Comparison of ENCODE assay signal across 25 mouse cellular contexts in the genomic region with DNA sequence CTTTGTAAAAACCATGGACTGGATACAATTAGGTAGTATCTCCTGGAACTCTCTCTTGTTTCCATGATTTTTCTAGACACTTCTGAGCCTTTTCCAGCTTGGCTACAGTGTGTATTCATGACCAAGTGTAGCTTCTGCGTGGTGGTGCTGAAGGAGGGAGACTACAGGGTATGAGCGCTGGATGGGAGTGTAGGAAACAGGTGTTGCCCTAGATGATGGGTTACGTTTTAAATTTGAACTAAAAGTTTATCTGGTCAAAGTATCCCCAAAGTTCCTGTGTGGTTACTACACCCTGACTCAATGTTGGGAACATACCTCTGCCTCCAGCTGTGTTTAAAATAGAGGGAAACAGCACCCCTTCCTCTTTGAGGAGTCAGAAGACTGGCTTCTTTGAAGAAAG. TPM values are rescaled to one million over a fixed set of nuclear protein-coding genes. Genes with fewer than 3 reads are reported as not detected.
A peak's percentile ranks its signal among the peaks of the same experiment; 100 is the strongest.
DNase-seq lines count a peak whose midpoint lies in the region; ATAC-seq and TF ChIP-seq lines count a peak whose summit lies in the region.
"Had no signal": no experiment of that assay in that cellular context is flagged by ENCODE, and none has a peak within 500 bp of the region (broad histone marks: within the 10 kb centered on the region; RNA-seq: fewer than 3 reads in every experiment).

No protein-coding gene starts in this region.

- TF ChIP-seq CTCF in heart, adult 2 months (IDR thresholded peaks at IDR 0.05), result no peak

- no peaks in the 10 kb centered on the region for H3K36me3 ChIP-seq in heart, adult 2 months (ENCODE audit: control insufficient read depth, insufficient read depth, low read length)
- no peaks in the 10 kb centered on the region for H3K36me3 ChIP-seq in forebrain, embryonic 11.5 days (ENCODE audit: control insufficient read depth, insufficient read depth, low read length)
- H3K36me3 ChIP-seq: forebrain, embryonic 10.5 days; heart, embryonic 10.5 days; heart, embryonic 13.5 days had no signal

- no peak for DNase-seq in heart, adult 2 months
- no peak for DNase-seq in heart, postnatal 25 days (ENCODE audit: low spot score)
- DNase-seq in 416B (ENCODE audit: low read depth), result peak; percentile 58
- no peak for DNase-seq in forebrain, embryonic 11.5 days (ENCODE audit: low spot score)
- DNase-seq in embryo, embryonic 11 days, result no peak
- DNase-seq: adrenal gland, adult 8-10 months; adrenal gland, postnatal 25 days; cerebellum, adult 18-20 months; cerebellum, adult 9-10 months; cerebellum, postnatal 25 days; forebrain, postnatal 0 days; gastrocnemius, postnatal 25 days; heart, adult 18-20 months; heart, postnatal 14 days; kidney, adult 18-20 months; kidney, adult 9 months had no signal

- 70% methylated on average over 3 of the region's 3 CpGs for WGBS in heart, adult 2 months
- WGBS in forebrain, embryonic 11.5 days, result 89% methylated on average over 3 of the region's 3 CpGs

- H3K4me2 ChIP-seq in forebrain, embryonic 11.5 days (ENCODE audit: low read depth, low read length, severe bottlenecking), result no peak overlapping the region
- H3K4me2 ChIP-seq: heart, embryonic 13.5 days; hindbrain, embryonic 15.5 days had no signal

- intact Hi-C loops in heart, adult 2 months (cut with DNase I), result loop anchor here (5.0 kb wide), 4 partner anchors 51 to 186 kb away; no protein-coding TSS in a partner anchor
- intact Hi-C loops in heart, postnatal 25 days (cut with DNase I), result no loop called here

- no peak for TF ChIP-seq POLR2A in heart, adult 2 months (IDR thresholded peaks at IDR 0.05; ENCODE audit: insufficient read depth, low read depth, low read length)

- H3K27me3 ChIP-seq in heart, adult 2 months (ENCODE audit: control insufficient read depth, insufficient read depth, low read length), result no peaks in the 10 kb centered on the region
- H3K27me3 ChIP-seq in forebrain, embryonic 11.5 days (ENCODE audit: control insufficient read depth, insufficient read depth, low read length), result no peaks in the 10 kb centered on the region
- H3K27me3 ChIP-seq: heart, embryonic 13.5 days; hindbrain, embryonic 15.5 days had no signal

- ATAC-seq in megakaryocyte, adult 5-6 weeks (ENCODE audit: poor library complexity, severe bottlenecking), result 0 out of 2 replicates have a peak, but pooled peaks have one; percentile 27
- ATAC-seq in forebrain, embryonic 11.5 days (replicated peaks; ENCODE audit: low FRiP score), result no peak
- ATAC-seq: activated CD4-positive, CD25-positive, alpha-beta regulatory T cell, adult 4 months; forebrain, embryonic 14.5 days; forebrain, postnatal 0 days; intestine, embryonic 16.5 days had no signal

- H3K9ac ChIP-seq in heart, adult 2 months (ENCODE audit: low read depth, low read length), result no peak overlapping the region
- H3K9ac ChIP-seq in forebrain, embryonic 11.5 days (ENCODE audit: low read length), result no peak overlapping the region
- H3K9ac ChIP-seq: forebrain, postnatal 0 days; heart, embryonic 13.5 days; hindbrain, embryonic 15.5 days had no signal

- peak overlapping the region; percentile 65 for H3K27ac ChIP-seq in heart, adult 2 months
- peak overlapping the region; percentile 27; the same call in 1 of the 2 replicates for H3K27ac ChIP-seq in brown adipose tissue, adult 24 weeks (replicated peaks; ENCODE audit: low read depth, low read length)
- H3K27ac ChIP-seq in forebrain, embryonic 11.5 days (ENCODE audit: low read depth, low read length), result no peak overlapping the region
- H3K27ac ChIP-seq: forebrain, embryonic 10.5 days; heart, embryonic 10.5 days; heart, embryonic 13.5 days; hindbrain, embryonic 15.5 days had no signal

- no peaks in the 10 kb centered on the region for H3K79me2 ChIP-seq in heart, adult 2 months (replicated peaks; ENCODE audit: control insufficient read depth, insufficient read depth, low read length)

- TF ChIP-seq EP300 in heart, adult 2 months (IDR thresholded peaks at IDR 0.05; ENCODE audit: insufficient read depth, low read depth, low read length), result no peak

- peaks cover 1% of the 10 kb centered on the region for H3K4me1 ChIP-seq in heart, adult 2 months (ENCODE audit: control insufficient read depth, insufficient read depth, low read length)
- 0 out of 2 replicates have a peak, but pooled peaks cover 2% of the 10 kb centered on the region for H3K4me1 ChIP-seq in brown adipose tissue, adult 24 weeks (ENCODE audit: control insufficient read depth, insufficient read depth, insufficient read length, low read length)
- H3K4me1 ChIP-seq in forebrain, embryonic 11.5 days (replicated peaks; ENCODE audit: control insufficient read depth, insufficient read depth, low read length), result no peaks in the 10 kb centered on the region
- H3K4me1 ChIP-seq: forebrain, embryonic 10.5 days had no signal

- no peaks in the 10 kb centered on the region for H3K9me3 ChIP-seq in forebrain, embryonic 11.5 days (ENCODE audit: control insufficient read depth, low read length)
- H3K9me3 ChIP-seq: forebrain, embryonic 10.5 days; heart, embryonic 10.5 days; heart, embryonic 13.5 days; hindbrain, embryonic 15.5 days had no signal

- no peak overlapping the region for H3K4me3 ChIP-seq in heart, adult 2 months
- no peak overlapping the region for H3K4me3 ChIP-seq in brown adipose tissue, adult 24 weeks (ENCODE audit: insufficient read depth, low read depth, low read length)
- H3K4me3 ChIP-seq in forebrain, embryonic 11.5 days (ENCODE audit: low read depth, low read length), result no peak overlapping the region
- H3K4me3 ChIP-seq: forebrain, embryonic 10.5 days; heart, embryonic 10.5 days; heart, embryonic 13.5 days; hindbrain, embryonic 15.5 days had no signal

RNA-seq across cellular contexts. Expression of a gene that starts 12.2 kb away (rescaled TPM):
- 100 to 1,000 TPM in 1 of 2 experiments, 10 to 100 TPM in 1; 94.6 to 100 TPM for total RNA-seq in heart, adult 2 months (2021)
- 14.1 and 29.1 TPM in 2 replicates for polyA plus RNA-seq in heart, adult 2 months (2012; rRNA removed)
- 100 to 1,000 TPM in 1 of 2 experiments, 10 to 100 TPM in 1; 93.5 to 103 TPM for total RNA-seq in heart, postnatal 25 days (2021)
- 0.29 and 0.48 TPM in 2 replicates for polyA plus RNA-seq in brown adipose tissue, adult 24 weeks (2012; ENCODE audit: insufficient read depth, insufficient read length, missing spikeins)
- total RNA-seq in megakaryocyte, adult 5-6 weeks (2015), result not detected in 2 replicates
- not detected in 2 replicates for total RNA-seq in megakaryocyte, adult 5-6 weeks (2017)
- polyA plus RNA-seq in forebrain, embryonic 11.5 days (2014; fragmentation: Nextera tagmentation; extraction: Ambion mirVana), result 11.6 and 13.2 TPM in 2 replicates

Comparison
In these comparisons a context has a peak if more than half of its experiments do, and no peak if none do; other contexts are left out.
1. RNA of a gene that starts 12.2 kb away (total RNA-seq): 93.5 to 103 TPM in heart, postnatal 25 days and 94.6 to 100 TPM in heart, adult 2 months; not detected in megakaryocyte, adult 5-6 weeks; every median in the first group is over 10 times any median in the second.